Mouse (Mus musculus) midbrain, embryonic 12.5 days (tissue): ENCODE results near the gene Tmem123. TPM values are rescaled to one million over a fixed set of nuclear protein-coding genes. Genes with fewer than 3 reads are reported as not detected.

Experiments
- ATAC-seq: fragments of 200-750 bp; cut with Nextera tagmentation; 2 replicates; pipeline ENCODE4 v1.8.0; 2017; ENCODE audit warnings: low read depth, moderate TSS enrichment, moderate library complexity; ENCODE audit not compliant: low FRiP score
- H3K27ac ChIP-seq: fragments of 300-500 bp; sonication (generic); replicated peaks from 2 replicates; pipeline ENCODE4 v1.5.1; 2016; ENCODE audit warnings: mild to moderate bottlenecking
- H3K27me3 ChIP-seq: fragments of 300-500 bp; sonication (generic); 2 replicates; pipeline ENCODE4 v1.6.1; 2016; ENCODE audit warnings: mild to moderate bottlenecking
- H3K36me3 ChIP-seq: fragments of 300-500 bp; sonication (generic); 2 replicates; pipeline ENCODE4 v1.6.1; 2016
- H3K4me1 ChIP-seq: fragments of 300-500 bp; sonication (generic); 2 replicates; pipeline ENCODE4 v1.6.1; 2016
- H3K4me2 ChIP-seq: fragments of 300-500 bp; sonication (generic); replicated peaks from 2 replicates; pipeline ENCODE4 v1.6.1; 2016; ENCODE audit warnings: mild to moderate bottlenecking, moderate library complexity
- H3K4me3 ChIP-seq: fragments of 300-500 bp; sonication (generic); 2 replicates; pipeline ENCODE4 v1.5.1; 2016; ENCODE audit warnings: mild to moderate bottlenecking
- H3K9ac ChIP-seq: fragments of 300-500 bp; sonication (generic); replicated peaks from 2 replicates; pipeline ENCODE4 v1.6.1; 2016; ENCODE audit warnings: mild to moderate bottlenecking, moderate library complexity
- H3K9me3 ChIP-seq: fragments of 300-500 bp; sonication (generic); 2 replicates; pipeline ENCODE4 v1.6.1; 2016; ENCODE audit warnings: mild to moderate bottlenecking
- WGBS: fragments of 180-500 bp; shearing (Covaris S2); methylation state at CpG from one replicate; pipeline ENCODE4 v1.1.7; 2016; 5-methylcytosine and 5-hydroxymethylcytosine counted together
- polyA plus RNA-seq: library from polyadenylated mRNA; unstranded; fragments of >200 nt; fragmentation: Nextera tagmentation; extraction: Ambion mirVana; gene quantifications from 2 replicates; pipeline ENCODE4 v1.2.1, GENCODE M21; 2016

Tmem123 gene
- polyA plus RNA-seq, 1 experiment from 2014 or later: 99.8 TPM

GRCm38 (mm10) chr9:7776940-7777339 lies 13.1 kb downstream of the Tmem123 start:
- no peak overlapping the region for H3K4me3 ChIP-seq
- H3K36me3 ChIP-seq: peaks cover 7% of the 10 kb centered on the region; the same call in 1 of the 2 replicates
- no peaks in the 10 kb centered on the region for H3K9me3 ChIP-seq
- no peaks in the 10 kb centered on the region for H3K27me3 ChIP-seq
- no peak for ATAC-seq
- WGBS: 100% methylated on average over 1 of the region's 1 CpGs
- no peak overlapping the region for H3K4me2 ChIP-seq
- no peak overlapping the region for H3K9ac ChIP-seq
- peaks cover 9% of the 10 kb centered on the region; the same call in 1 of the 2 replicates for H3K4me1 ChIP-seq
- H3K27ac ChIP-seq: no peak overlapping the region

GRCm38 (mm10) chr9:7777652-7778051 lies 13.8 kb downstream of the Tmem123 start:
- peaks cover 7% of the 10 kb centered on the region; the same call in 1 of the 2 replicates for H3K36me3 ChIP-seq
- H3K4me2 ChIP-seq: no peak overlapping the region
- no peak overlapping the region for H3K27ac ChIP-seq
- H3K4me3 ChIP-seq: no peak overlapping the region
- peaks cover 3% of the 10 kb centered on the region; the same call in 1 of the 2 replicates for H3K4me1 ChIP-seq
- H3K9me3 ChIP-seq: no peaks in the 10 kb centered on the region
- ATAC-seq: no peak
- H3K27me3 ChIP-seq: no peaks in the 10 kb centered on the region
- no peak overlapping the region for H3K9ac ChIP-seq
- 81% methylated on average over 1 of the region's 1 CpGs for WGBS

- peaks cover 6% of the 10 kb centered on the region; the same call in 1 of the 2 replicates for H3K36me3 ChIP-seq
- H3K9ac ChIP-seq: no peak overlapping the region
- H3K4me3 ChIP-seq: no peak overlapping the region
- no peak for ATAC-seq
- no peak overlapping the region for H3K4me2 ChIP-seq
- no peaks in the 10 kb centered on the region for H3K27me3 ChIP-seq
- no peaks in the 10 kb centered on the region for H3K9me3 ChIP-seq
- no peak overlapping the region for H3K27ac ChIP-seq
- WGBS: 90% methylated on average over 7 of the region's 7 CpGs
- no peaks in the 10 kb centered on the region for H3K4me1 ChIP-seq
Observed at GRCm38 (mm10) chr9:7778771-7779170, 14.9 kb downstream of the Tmem123 start.

GRCm38 (mm10) chr9:7779786-7780185 lies 15.9 kb downstream of the Tmem123 start:
- Histone ChIP-seq H3K4me2 (no peak overlapping the region), H3K27ac (no peak overlapping the region), H3K36me3 (0 out of 2 replicates have a peak, but pooled peaks cover 3% of the 10 kb centered on the region), H3K27me3 (no peaks in the 10 kb centered on the region), H3K4me3 (no peak overlapping the region), H3K4me1 (peaks cover 7% of the 10 kb centered on the region), H3K9ac (no peak overlapping the region), H3K9me3 (no peaks in the 10 kb centered on the region)
- 94% methylated on average over 4 of the region's 4 CpGs for WGBS
- no peak for ATAC-seq

DNA sequence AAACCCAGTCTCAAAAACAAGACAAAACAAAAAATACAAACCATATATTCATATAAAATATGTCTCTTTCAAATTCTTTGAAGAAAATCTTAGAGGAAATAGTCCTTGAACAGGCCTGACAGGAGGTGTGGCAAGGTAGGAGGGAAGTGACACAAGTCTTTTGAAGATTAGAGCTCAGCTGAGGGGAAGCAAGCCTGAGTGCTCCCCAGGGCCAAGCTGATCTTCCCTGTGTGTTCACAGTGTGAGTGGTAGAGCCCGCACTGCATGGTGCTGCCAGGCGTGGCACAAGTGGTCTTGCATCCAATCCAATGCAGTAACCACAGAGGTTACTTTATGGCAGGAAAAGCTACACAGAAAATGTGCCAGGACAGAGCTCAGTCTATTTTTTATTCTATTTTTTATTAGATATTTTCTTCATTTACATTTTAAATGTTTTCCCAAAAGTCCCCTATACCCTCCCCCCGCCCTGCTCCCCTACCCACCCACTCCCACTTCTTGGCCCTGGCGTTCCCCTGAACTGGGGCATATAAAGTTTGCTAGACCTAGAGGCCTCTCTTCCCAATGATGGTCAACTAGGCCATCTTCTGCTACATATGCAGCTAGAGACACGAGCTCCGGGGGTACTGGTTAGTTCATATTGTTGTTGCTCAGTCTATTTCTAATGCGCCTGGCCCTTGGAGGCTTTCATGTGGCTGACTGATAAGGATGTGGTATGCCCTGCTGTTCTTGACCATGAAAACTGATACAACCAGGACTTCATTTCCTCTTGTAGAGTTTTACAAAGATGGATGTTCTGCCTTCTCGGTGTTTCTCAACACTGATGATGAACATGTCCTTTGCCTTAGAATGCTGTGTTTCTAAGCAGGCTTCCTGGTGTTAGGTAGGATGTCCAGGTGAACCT lies 16.7 kb downstream of the Tmem123 start:
- 0 out of 2 replicates have a peak, but pooled peaks cover 6% of the 10 kb centered on the region for H3K36me3 ChIP-seq
- no peak overlapping the region for H3K27ac ChIP-seq
- peaks cover 10% of the 10 kb centered on the region for H3K4me1 ChIP-seq
- no peak overlapping the region for H3K4me2 ChIP-seq
- H3K4me3 ChIP-seq: no peak overlapping the region
- ATAC-seq: no peak
- WGBS: 95% methylated on average over 8 of the region's 8 CpGs
- H3K9ac ChIP-seq: no peak overlapping the region
- no peaks in the 10 kb centered on the region for H3K9me3 ChIP-seq
- no peaks in the 10 kb centered on the region for H3K27me3 ChIP-seq

GRCm38 (mm10) chr9:7783823-7784614 lies 20.2 kb downstream of the Tmem123 start:
- Histone ChIP-seq H3K36me3 (0 out of 2 replicates have a peak, but pooled peaks cover 7% of the 10 kb centered on the region), H3K27me3 (no peaks in the 10 kb centered on the region), H3K9me3 (no peaks in the 10 kb centered on the region), H3K4me2 (no peak overlapping the region), H3K27ac (peak overlapping the region; percentile 73), H3K4me1 (peaks cover 10% of the 10 kb centered on the region), H3K9ac (no peak overlapping the region), H3K4me3 (no peak overlapping the region)
- peak; percentile 10; the same call in 1 of the 2 replicates for ATAC-seq
- 83% methylated on average over 15 of the region's 15 CpGs for WGBS

DNA sequence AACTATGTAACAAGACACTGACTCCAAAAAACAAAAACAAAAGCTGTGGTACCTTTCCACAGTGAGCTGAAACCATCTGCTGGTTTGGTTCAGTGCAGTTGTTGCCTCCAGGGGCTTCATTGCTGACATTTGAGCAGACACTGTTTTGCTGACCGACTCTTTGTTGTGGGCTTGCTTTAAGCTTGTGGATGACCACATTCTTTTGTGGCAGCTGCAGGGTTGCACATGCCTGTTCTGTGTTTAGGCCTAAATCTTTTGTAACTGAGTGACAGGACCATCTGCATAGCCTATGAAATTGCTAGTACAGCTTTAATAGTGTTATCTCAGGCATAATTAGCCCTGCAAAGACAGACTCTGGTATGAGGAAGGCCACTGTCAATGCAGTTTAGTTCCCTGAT lies 20.8 kb downstream of the Tmem123 start:
- ATAC-seq: peak; percentile 63; the same call in 1 of the 2 replicates

GRCm38 (mm10) chr9:7785396-7785795 lies 21.6 kb downstream of the Tmem123 start:
- Histone ChIP-seq H3K4me2 (no peak overlapping the region), H3K4me3 (no peak overlapping the region), H3K36me3 (peaks cover 11% of the 10 kb centered on the region; the same call in 1 of the 2 replicates), H3K27ac (no peak overlapping the region), H3K4me1 (peaks cover 10% of the 10 kb centered on the region), H3K9ac (no peak overlapping the region), H3K9me3 (no peaks in the 10 kb centered on the region), H3K27me3 (no peaks in the 10 kb centered on the region)
- no peak for ATAC-seq
- WGBS: 91% methylated on average over 3 of the region's 3 CpGs

More for the DNA sequence above, 20.8 kb downstream of the Tmem123 start:
- Histone ChIP-seq H3K4me3 (no peak overlapping the region), H3K27ac (peak overlapping the region; percentile 73), H3K36me3 (0 out of 2 replicates have a peak, but pooled peaks cover 7% of the 10 kb centered on the region), H3K4me2 (no peak overlapping the region), H3K27me3 (no peaks in the 10 kb centered on the region), H3K4me1 (peaks cover 10% of the 10 kb centered on the region), H3K9me3 (no peaks in the 10 kb centered on the region), H3K9ac (no peak overlapping the region)
- 23% methylated on average over 1 of the region's 1 CpGs for WGBS

- Histone ChIP-seq H3K9ac (no peak overlapping the region), H3K27ac (no peak overlapping the region)
- WGBS: 89% methylated on average over 7 of the region's 7 CpGs
Observed at GRCm38 (mm10) chr9:7786086-7786485, 22.2 kb downstream of the Tmem123 start.

DNA sequence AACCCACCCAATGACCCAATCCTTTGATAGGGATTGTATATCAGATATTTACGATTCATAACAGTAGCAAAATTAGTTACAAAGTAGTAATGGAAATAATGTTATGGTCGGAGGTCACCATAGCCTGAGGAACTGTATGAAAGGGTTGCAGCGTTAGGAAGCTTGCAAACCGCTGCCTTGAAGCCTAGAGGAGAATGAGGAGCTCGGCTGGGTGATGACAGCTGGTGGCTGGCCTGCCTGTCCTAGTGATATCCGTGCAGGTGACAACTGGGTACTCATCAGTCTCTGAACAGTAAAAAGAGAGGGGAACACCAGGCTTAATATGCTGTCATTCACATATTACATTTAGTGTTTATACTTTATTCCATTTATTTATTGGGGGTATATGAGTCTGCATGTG lies 24.6 kb downstream of the Tmem123 start:
- Histone ChIP-seq H3K4me3 (no peak overlapping the region), H3K27ac (no peak overlapping the region), H3K9me3 (no peaks in the 10 kb centered on the region), H3K36me3 (peaks cover 34% of the 10 kb centered on the region), H3K4me1 (peaks cover 10% of the 10 kb centered on the region), H3K4me2 (no peak overlapping the region), H3K27me3 (no peaks in the 10 kb centered on the region), H3K9ac (no peak overlapping the region)
- ATAC-seq: no peak
- WGBS: 92% methylated on average over 6 of the region's 6 CpGs

More at GRCm38 (mm10) chr9:7786086-7786485, 22.2 kb downstream of the Tmem123 start:
- H3K36me3 ChIP-seq: peaks cover 18% of the 10 kb centered on the region
- ATAC-seq: no peak
- H3K27me3 ChIP-seq: no peaks in the 10 kb centered on the region
- peaks cover 10% of the 10 kb centered on the region for H3K4me1 ChIP-seq
- no peaks in the 10 kb centered on the region for H3K9me3 ChIP-seq
- no peak overlapping the region for H3K4me3 ChIP-seq
- H3K4me2 ChIP-seq: no peak overlapping the region

GRCm38 (mm10) chr9:7789764-7790575 lies 26.1 kb downstream of the Tmem123 start:
- H3K27me3 ChIP-seq: no peaks in the 10 kb centered on the region
- no peak for ATAC-seq
- H3K4me3 ChIP-seq: no peak overlapping the region
- H3K4me2 ChIP-seq: no peak overlapping the region
- H3K27ac ChIP-seq: no peak overlapping the region
- H3K36me3 ChIP-seq: peaks cover 44% of the 10 kb centered on the region
- no peaks in the 10 kb centered on the region for H3K9me3 ChIP-seq
- 93% methylated on average over 8 of the region's 8 CpGs for WGBS
- H3K9ac ChIP-seq: no peak overlapping the region
- 0 out of 2 replicates have a peak, but pooled peaks cover 2% of the 10 kb centered on the region for H3K4me1 ChIP-seq
